Mouse (Mus musculus) small intestine, adult 2 months (tissue): ENCODE data around the gene Zbtb2. TPM values are rescaled to one million over a fixed set of nuclear protein-coding genes. Genes with fewer than 3 reads are reported as not detected.

Experiments
- H3K27ac ChIP-seq: fragments of 200-500 bp; 2 replicates; pipeline ENCODE4 v1.5.1; 2012; ENCODE audit warnings: low read depth, low read length, control low read depth, inconsistent platforms; ENCODE audit not compliant: insufficient read depth
- H3K27me3 ChIP-seq: fragments of 200-500 bp; 2 replicates; pipeline ENCODE4 v1.6.1; 2012; ENCODE audit warnings: mild to moderate bottlenecking, moderate library complexity, low read length, inconsistent platforms; ENCODE audit not compliant: control insufficient read depth, insufficient read depth
- H3K36me3 ChIP-seq: fragments of 200-500 bp; 2 replicates; pipeline ENCODE4 v1.6.1; 2012; ENCODE audit warnings: mild to moderate bottlenecking, low read length, control low read depth, inconsistent platforms; ENCODE audit not compliant: control insufficient read depth, insufficient read depth
- H3K4me1 ChIP-seq: fragments of 200-500 bp; 2 replicates; pipeline ENCODE4 v1.6.1; 2012; ENCODE audit warnings: low read length, inconsistent platforms, mixed read lengths; ENCODE audit not compliant: control insufficient read depth, insufficient read depth, insufficient read length
- H3K4me3 ChIP-seq: fragments of 200-500 bp; 2 replicates; pipeline ENCODE4 v1.5.1; 2012; ENCODE audit warnings: low read depth, mild to moderate bottlenecking, control low read depth, inconsistent platforms, low read length, moderate library complexity
- CTCF ChIP-seq: fragments of 200-500 bp; IDR thresholded peaks from 2 replicates; pipeline ENCODE4 v1.5.1; 2012; ENCODE audit warnings: low read depth, mild to moderate bottlenecking, control low read depth, inconsistent platforms, low read length, moderate library complexity, mixed read lengths; ENCODE audit not compliant: insufficient replicate concordance, insufficient read length; ENCODE audit errors: extremely low read depth
- POLR2A ChIP-seq: fragments of 200-500 bp; IDR thresholded peaks from 2 replicates; pipeline ENCODE4 v1.6.1; 2012; ENCODE audit warnings: low read depth, mild to moderate bottlenecking, control low read depth, inconsistent platforms, low read length, moderate library complexity
- WGBS: fragments of 180-500 bp; shearing (Covaris S2); methylation state at CpG from one replicate; pipeline ENCODE4 v1.1.7; 2018; 5-methylcytosine and 5-hydroxymethylcytosine counted together
- polyA plus RNA-seq: library from polyadenylated mRNA; depleted of rRNA; stranded (reverse); fragments of >200 nt; gene quantifications from 2 replicates; pipeline ENCODE4 v1.2.3, GENCODE M21; 2012

The Zbtb2 gene
- polyA plus RNA-seq, 1 experiment = 8.1 TPM

- no peak for TF ChIP-seq CTCF
- TF ChIP-seq POLR2A = no peak
Observed at GRCm38 (mm10) chr10:4374239-4374638, 13.7 kb downstream of the Zbtb2 start.

DNA sequence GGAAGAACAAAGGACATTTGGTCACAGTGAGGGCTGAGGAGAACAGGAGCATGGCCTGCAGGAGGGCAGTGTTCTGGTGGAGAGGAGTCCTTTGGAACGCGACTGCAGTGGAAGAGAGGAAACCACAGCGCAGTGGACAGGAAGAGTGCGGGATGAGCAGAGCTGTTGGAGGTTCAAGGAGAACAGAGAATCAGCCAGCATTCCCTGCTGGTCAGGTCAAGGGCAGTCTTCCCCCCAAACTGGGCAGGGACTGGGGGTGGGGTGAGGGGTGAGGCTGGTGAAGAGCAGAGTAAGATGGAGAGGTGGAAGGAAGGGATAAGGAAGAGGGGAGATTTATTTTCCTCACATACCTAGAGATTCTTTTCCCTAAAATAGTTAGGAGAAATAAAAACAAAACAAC, 14.3 kb downstream of the Zbtb2 start:
- no peak for TF ChIP-seq POLR2A
- no peak for TF ChIP-seq CTCF
- Histone ChIP-seq H3K36me3 (peaks cover 27% of the 10 kb centered on the region), H3K27ac (no peak overlapping the region), H3K4me3 (no peak overlapping the region), H3K4me1 (0 out of 2 replicates have a peak, but pooled peaks cover 2% of the 10 kb centered on the region), H3K27me3 (no peaks in the 10 kb centered on the region)
- 93% methylated on average over 4 of the region's 4 CpGs for WGBS

More at GRCm38 (mm10) chr10:4374239-4374638, 13.7 kb downstream of the Zbtb2 start:
- no peak overlapping the region for H3K4me3 ChIP-seq
- H3K36me3 ChIP-seq = peaks cover 23% of the 10 kb centered on the region
- 86% methylated on average over 7 of the region's 7 CpGs for WGBS
- H3K27me3 ChIP-seq = no peaks in the 10 kb centered on the region
- H3K27ac ChIP-seq = no peak overlapping the region
- H3K4me1 ChIP-seq = 0 out of 2 replicates have a peak, but pooled peaks cover 2% of the 10 kb centered on the region

GRCm38 (mm10) chr10:4372011-4372410, 15.9 kb downstream of the Zbtb2 start:
- Histone ChIP-seq H3K27ac (no peak overlapping the region), H3K36me3 (peaks cover 31% of the 10 kb centered on the region), H3K27me3 (no peaks in the 10 kb centered on the region), H3K4me1 (0 out of 2 replicates have a peak, but pooled peaks cover 2% of the 10 kb centered on the region), H3K4me3 (no peak overlapping the region)
- TF ChIP-seq POLR2A (no peak), CTCF (peak; percentile 24; the same call in 1 of the 2 replicates)
- 51% methylated on average over 5 of the region's 5 CpGs for WGBS

DNA sequence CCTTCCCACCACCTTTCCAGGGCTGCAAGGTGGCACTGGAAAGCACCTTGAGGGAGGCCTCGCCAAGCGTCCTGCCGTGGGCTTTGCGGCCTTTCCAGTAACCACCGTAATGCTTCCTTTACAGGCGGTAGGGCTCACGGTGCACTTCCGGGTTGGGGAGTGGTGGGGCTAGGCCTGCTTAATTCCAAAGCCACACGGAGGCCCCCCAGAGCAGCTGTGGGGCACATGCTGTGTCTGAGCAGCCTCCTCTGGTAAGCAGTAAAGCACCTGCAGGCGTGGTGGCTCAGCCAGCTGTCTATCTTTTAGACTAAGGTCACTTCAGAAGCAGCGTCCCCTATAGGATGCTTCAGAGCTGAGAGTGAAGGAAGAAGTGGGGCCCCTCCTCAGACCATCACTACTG, 17.8 kb downstream of the Zbtb2 start:
- H3K27me3 ChIP-seq = no peaks in the 10 kb centered on the region
- no peaks in the 10 kb centered on the region for H3K4me1 ChIP-seq
- H3K4me3 ChIP-seq = no peak overlapping the region
- no peak for TF ChIP-seq POLR2A
- no peak for TF ChIP-seq CTCF
- H3K36me3 ChIP-seq = peaks cover 31% of the 10 kb centered on the region
- WGBS = 87% methylated on average over 11 of the region's 11 CpGs
- H3K27ac ChIP-seq = no peak overlapping the region

DNA sequence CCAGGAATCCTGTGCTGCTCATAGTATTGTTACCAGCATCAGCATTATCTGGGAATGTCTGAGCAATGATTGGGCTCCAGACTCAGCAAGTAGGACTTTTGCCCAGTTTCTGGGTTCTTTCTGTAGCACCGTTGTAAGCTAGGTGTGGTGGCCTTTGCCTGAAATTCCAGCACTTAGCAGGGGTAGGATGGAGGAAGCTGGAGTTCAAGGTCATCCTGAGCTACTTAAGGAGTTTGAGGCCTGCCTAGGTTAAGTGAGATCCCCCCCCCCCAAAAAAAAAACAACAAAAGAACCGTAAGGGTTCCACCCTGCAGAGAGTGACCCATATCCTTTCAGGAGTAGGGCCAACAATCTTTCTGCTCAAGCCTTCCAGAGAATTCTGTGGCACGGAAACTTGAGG, 23.3 kb downstream of the Zbtb2 start:
- Histone ChIP-seq H3K27me3 (no peaks in the 10 kb centered on the region), H3K36me3 (peaks cover 8% of the 10 kb centered on the region; the same call in 1 of the 2 replicates), H3K4me3 (no peak overlapping the region), H3K27ac (no peak overlapping the region), H3K4me1 (no peaks in the 10 kb centered on the region)
- no peak for TF ChIP-seq CTCF
- TF ChIP-seq POLR2A = no peak
- 76% methylated on average over 3 of the region's 3 CpGs for WGBS

DNA sequence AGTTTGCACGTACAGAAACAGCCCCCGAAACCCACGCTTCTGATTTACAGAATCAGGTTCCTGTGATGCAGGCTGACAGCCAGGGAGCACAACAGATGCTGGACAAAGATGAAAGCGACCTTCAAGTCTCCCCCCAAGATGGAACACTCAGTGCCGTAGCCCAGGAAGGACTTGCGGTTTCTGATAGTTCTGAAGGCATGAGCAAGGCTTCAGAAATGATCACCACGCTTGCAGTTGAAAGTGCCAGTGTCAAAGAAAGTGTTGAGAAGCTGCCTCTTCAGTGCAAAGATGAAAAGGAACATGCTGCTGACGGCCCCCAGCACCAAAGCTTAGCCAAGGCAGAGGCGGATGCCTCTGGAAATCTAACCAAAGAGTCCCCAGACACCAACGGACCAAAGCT, 30.5 kb downstream of the Zbtb2 start:
- Histone ChIP-seq H3K27me3 (no peaks in the 10 kb centered on the region), H3K4me1 (no peaks in the 10 kb centered on the region), H3K36me3 (no peaks in the 10 kb centered on the region), H3K4me3 (no peak overlapping the region), H3K27ac (no peak overlapping the region)
- no peak for TF ChIP-seq CTCF
- no peak for TF ChIP-seq POLR2A
- 88% methylated on average over 10 of the region's 10 CpGs for WGBS

DNA sequence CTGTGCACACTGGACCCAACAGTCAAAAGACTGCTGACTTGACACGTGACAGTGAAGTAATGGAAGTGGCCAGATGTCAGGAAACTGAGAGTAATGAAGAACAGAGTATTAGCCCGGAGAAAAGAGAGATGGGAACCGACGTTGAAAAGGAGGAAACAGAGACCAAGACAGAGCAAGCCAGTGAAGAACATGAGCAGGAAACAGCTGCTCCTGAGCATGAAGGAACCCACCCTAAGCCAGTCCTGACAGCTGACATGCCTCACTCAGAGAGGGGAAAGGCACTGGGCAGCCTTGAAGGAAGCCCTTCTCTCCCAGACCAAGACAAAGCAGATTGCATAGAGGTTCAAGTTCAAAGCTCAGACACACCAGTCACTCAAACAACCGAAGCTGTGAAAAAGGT, 31.3 kb downstream of the Zbtb2 start:
- no peak overlapping the region for H3K4me3 ChIP-seq
- H3K27ac ChIP-seq = no peak overlapping the region
- TF ChIP-seq CTCF = no peak
- no peak for TF ChIP-seq POLR2A
- 57% methylated on average over 5 of the region's 5 CpGs for WGBS
- no peaks in the 10 kb centered on the region for H3K36me3 ChIP-seq
- no peaks in the 10 kb centered on the region for H3K27me3 ChIP-seq
- H3K4me1 ChIP-seq = no peaks in the 10 kb centered on the region
